Mouse (Mus musculus) heart, postnatal 0 days (tissue): ENCODE measurements around the gene Maml1. TPM values are rescaled to one million over a fixed set of nuclear protein-coding genes. Genes with fewer than 3 reads are reported as not detected.

ENCODE experiments used
- ATAC-seq: fragments of 200-750 bp; cut with Nextera tagmentation; 2 replicates; pipeline ENCODE4 v1.8.0; 2017; ENCODE audit warnings: low read depth, moderate number of reproducible peaks, moderate library complexity; ENCODE audit not compliant: insufficient read depth
- DNase-seq: peaks from one replicate; pipeline ENCODE4 v3.0.0-alpha.2; 2016; ENCODE audit warnings: low spot score
- H3K27ac ChIP-seq: fragments of 300-500 bp; sonication (generic); 2 replicates; pipeline ENCODE4 v1.5.1; 2014; ENCODE audit warnings: low read depth, mild to moderate bottlenecking
- H3K27me3 ChIP-seq: fragments of 300-500 bp; sonication (generic); 2 replicates; pipeline ENCODE4 v1.6.1; 2014; ENCODE audit warnings: low read length, mixed read lengths; ENCODE audit not compliant: control insufficient read depth, insufficient read depth
- H3K36me3 ChIP-seq: fragments of 300-500 bp; sonication (generic); replicated peaks from 2 replicates; pipeline ENCODE4 v1.6.1; 2014; ENCODE audit warnings: low read length, mixed read lengths; ENCODE audit not compliant: control insufficient read depth, insufficient read depth
- H3K4me1 ChIP-seq: fragments of 300-500 bp; sonication (generic); 2 replicates; pipeline ENCODE4 v1.6.1; 2014; ENCODE audit warnings: antibody characterized with exemption; ENCODE audit not compliant: control insufficient read depth, insufficient read depth
- H3K4me2 ChIP-seq: fragments of 300-500 bp; sonication (generic); 2 replicates; pipeline ENCODE4 v1.6.1; 2014; ENCODE audit warnings: low read depth, mild to moderate bottlenecking, low read length, moderate library complexity
- H3K4me3 ChIP-seq: fragments of 300-500 bp; sonication (generic); 2 replicates; pipeline ENCODE4 v1.5.1; 2014; ENCODE audit warnings: low read depth, low read length
- H3K9ac ChIP-seq: fragments of 300-500 bp; sonication (generic); replicated peaks from 2 replicates; pipeline ENCODE4 v1.6.1; 2014; ENCODE audit warnings: low read depth, low read length, mixed read lengths
- H3K9me3 ChIP-seq: fragments of 300-500 bp; sonication (generic); replicated peaks from 2 replicates; pipeline ENCODE4 v1.6.1; 2016; ENCODE audit warnings: low read length; ENCODE audit not compliant: control insufficient read depth
- CTCF ChIP-seq: IDR thresholded peaks from 2 replicates; pipeline ENCODE4 v1.5.1; 2016; ENCODE audit warnings: antibody characterized with exemption, control low read depth, low read depth
- EP300 ChIP-seq: IDR thresholded peaks from 2 replicates; pipeline ENCODE4 v1.6.1; 2016; ENCODE audit warnings: antibody characterized with exemption, low read depth
- WGBS: fragments of 180-500 bp; shearing (Covaris S2); extraction: QIAGEN DNeasy Blood & Tissue Kit; methylation state at CpG from one replicate; pipeline ENCODE4 v1.1.7; 2014; 5-methylcytosine and 5-hydroxymethylcytosine counted together
- microRNA-seq: library from miRNA; unstranded; fragments of <30 nt; microRNA quantifications from one replicate; pipeline ENCODE4, GENCODE M21; 2016
- polyA plus RNA-seq: library from polyadenylated mRNA; unstranded; fragments of >200 nt; fragmentation: Nextera tagmentation; extraction: Ambion mirVana; gene quantifications from 2 replicates; pipeline ENCODE4 v1.2.1, GENCODE M21; 2015
- total RNA-seq: library from RNA; depleted of rRNA; stranded (reverse); fragments of >200 nt; gene quantifications from 2 replicates; pipeline ENCODE4 v1.2.3, GENCODE M21; 2014; ENCODE audit warnings: low replicate concordance; rRNA removed

Maml1 gene
- total and polyA plus RNA-seq, 2 experiments from 2014 or later: 2.2 to 10.4 TPM

DNA sequence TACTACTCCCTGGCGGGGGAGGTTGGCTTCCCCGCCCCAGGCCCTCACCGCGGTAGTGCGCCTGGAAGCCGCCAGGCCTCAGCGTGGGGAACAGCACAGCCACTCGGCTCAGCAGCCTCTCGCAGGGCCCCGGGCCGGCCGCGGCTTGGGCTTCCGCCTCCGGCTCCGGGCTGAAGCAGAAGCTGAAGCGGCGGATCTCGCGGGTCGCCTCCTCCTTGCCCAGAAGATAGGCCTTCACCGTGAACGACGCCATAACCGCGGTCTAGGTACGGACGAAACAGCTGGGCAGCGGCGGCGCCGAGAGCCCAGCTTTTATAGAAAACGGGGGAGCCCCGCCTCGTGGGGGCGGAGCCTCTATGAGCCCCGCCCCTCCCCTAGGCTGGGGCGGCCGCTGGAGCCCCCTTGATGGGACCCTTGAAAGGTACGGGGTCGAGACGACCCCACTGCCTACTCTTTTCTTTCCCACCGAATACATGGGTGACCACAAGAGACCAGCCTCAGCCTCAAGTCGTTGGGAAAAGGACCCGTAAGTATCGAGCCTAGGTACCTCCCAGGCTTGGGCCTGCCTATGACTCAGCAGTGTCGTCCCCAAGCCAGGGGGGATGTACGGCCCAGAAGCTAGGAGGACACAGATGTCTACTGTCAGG lies 81.5 kb downstream of the Maml1 start, which contains the start of the genes Sqstm1 and Mgat4b:
Sqstm1 (minus strand) TSS at position 323 of the 647 bp plus-strand sequence.
Mgat4b (plus strand) TSS at position 386 of the 647 bp plus-strand sequence.
- TF ChIP-seq CTCF (no peak), EP300 (peak; percentile 64; the same call in 1 of the 2 replicates)
- Histone ChIP-seq H3K27me3 (no peaks in the 10 kb centered on the region), H3K36me3 (peaks cover 26% of the 10 kb centered on the region), H3K4me3 (peak within 1 kb of the TSS; percentile 100), H3K4me2 (peak within 1 kb of the TSS; percentile 69), H3K9ac (peak within 1 kb of the TSS; percentile 99), H3K4me1 (peaks cover 49% of the 10 kb centered on the region), H3K27ac (peak within 1 kb of the TSS; percentile 100), H3K9me3 (no peaks in the 10 kb centered on the region)
- peak; percentile 62 for ATAC-seq
- peak; percentile 71 for DNase-seq
- WGBS: under 1% methylated on average over 48 of the region's 48 CpGs

DNA sequence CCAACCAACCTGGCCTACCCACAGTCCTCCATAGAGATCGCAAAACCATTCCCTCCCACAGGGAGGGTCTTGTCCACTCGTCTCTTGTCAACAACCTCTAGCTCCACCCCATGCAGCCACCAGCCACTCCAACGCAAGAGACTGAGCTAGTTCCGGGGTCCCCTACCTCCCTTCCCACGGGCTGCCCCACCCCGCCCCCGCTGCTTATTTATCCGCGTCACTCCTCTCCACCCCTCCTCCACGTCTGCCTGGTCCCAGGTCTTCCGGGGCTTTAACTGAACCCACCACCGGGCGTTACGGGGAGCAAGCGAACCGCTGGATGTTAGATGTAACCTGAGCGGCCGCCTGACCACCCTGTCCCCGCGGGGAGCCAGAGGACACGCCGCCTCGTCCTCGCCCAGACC lies 82.0 kb downstream of the Maml1 start:
- H3K27ac ChIP-seq: peak overlapping the region; percentile 100
- under 1% methylated on average over 24 of the region's 24 CpGs for WGBS
- peak overlapping the region; percentile 100 for H3K4me3 ChIP-seq
- peaks cover 50% of the 10 kb centered on the region for H3K4me1 ChIP-seq
- peak; percentile 96 for DNase-seq
- H3K9me3 ChIP-seq: no peaks in the 10 kb centered on the region
- H3K9ac ChIP-seq: peak overlapping the region; percentile 99
- peak; percentile 92 for ATAC-seq
- TF ChIP-seq CTCF (no peak), EP300 (no peak)
- H3K4me2 ChIP-seq: peak overlapping the region; percentile 69
- H3K27me3 ChIP-seq: no peaks in the 10 kb centered on the region
- peaks cover 31% of the 10 kb centered on the region for H3K36me3 ChIP-seq

DNA sequence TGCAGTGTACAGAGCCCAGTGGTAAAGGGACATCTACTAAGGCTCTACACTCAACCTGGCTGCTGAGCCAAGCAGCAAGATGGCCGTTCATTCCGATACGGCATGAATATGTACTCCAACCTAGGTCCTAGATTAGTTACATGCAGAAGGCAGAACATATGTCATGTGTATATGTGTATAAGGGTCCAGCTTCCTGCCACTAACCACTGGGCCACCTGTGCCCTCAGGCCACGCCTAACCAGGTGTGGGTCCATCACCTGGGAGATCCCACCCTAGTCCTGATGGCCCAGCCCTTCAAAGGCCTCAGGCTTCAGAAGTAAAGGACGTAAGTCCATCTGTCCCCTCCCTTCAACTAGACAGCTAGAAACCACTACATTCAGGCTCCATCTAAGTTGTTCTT lies 84.1 kb downstream of the Maml1 start:
- 86% methylated on average over 5 of the region's 5 CpGs for WGBS
- TF ChIP-seq CTCF: no peak
- TF ChIP-seq EP300: no peak
- no peak overlapping the region for H3K27ac ChIP-seq
- ATAC-seq (no peak), DNase-seq (no peak)
- H3K9me3 ChIP-seq: no peaks in the 10 kb centered on the region
- H3K36me3 ChIP-seq: peaks cover 52% of the 10 kb centered on the region
- no peak overlapping the region for H3K4me3 ChIP-seq
- H3K4me2 ChIP-seq: no peak overlapping the region
- no peak overlapping the region for H3K9ac ChIP-seq
- no peaks in the 10 kb centered on the region for H3K27me3 ChIP-seq
- H3K4me1 ChIP-seq: peaks cover 40% of the 10 kb centered on the region

DNA sequence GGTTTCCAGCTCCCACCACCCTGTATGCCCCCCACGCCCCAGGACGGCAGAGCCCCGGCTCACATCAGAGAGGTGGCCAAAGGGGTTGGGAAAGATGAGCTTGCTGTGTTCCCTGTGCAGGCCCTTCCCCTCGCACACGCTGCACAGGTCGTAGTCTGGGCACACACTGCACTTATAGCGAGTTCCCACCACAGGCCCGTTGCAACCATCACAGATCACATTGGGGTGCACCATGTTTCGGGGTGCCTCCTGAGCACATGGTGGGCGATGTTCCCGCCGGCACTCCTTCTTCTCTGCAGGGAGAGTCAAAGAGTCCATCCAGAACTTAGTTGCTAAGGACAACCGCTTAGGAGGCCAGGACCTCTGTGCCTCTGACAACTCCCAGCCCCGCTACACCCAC lies 84.8 kb downstream of the Maml1 start:
- Histone ChIP-seq H3K4me3 (no peak overlapping the region), H3K4me1 (peaks cover 34% of the 10 kb centered on the region), H3K9me3 (no peaks in the 10 kb centered on the region), H3K4me2 (no peak overlapping the region), H3K9ac (no peak overlapping the region), H3K27ac (no peak overlapping the region), H3K27me3 (no peaks in the 10 kb centered on the region), H3K36me3 (peaks cover 59% of the 10 kb centered on the region)
- ATAC-seq (no peak), DNase-seq (no peak)
- no peak for TF ChIP-seq CTCF
- no peak for TF ChIP-seq EP300
- 94% methylated on average over 14 of the region's 14 CpGs for WGBS

DNA sequence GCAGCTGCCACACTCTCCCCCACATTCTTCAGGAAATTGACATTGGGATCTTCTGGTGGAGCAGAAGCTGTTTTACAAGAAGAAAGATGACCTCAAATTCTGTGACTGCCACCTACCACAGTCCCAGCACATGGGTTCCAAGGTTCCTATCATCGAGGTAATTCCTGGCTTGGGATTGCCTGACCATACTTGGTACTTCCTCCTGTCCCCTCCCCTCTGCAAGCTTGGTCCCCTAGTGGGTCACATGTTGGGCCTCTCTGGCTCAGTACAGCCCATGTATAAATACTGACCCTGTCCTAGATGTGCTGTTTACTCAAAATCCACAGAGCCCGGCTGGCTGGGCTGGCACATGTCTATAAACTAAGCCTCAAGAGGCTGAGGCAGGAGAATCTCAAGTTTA lies 86.1 kb downstream of the Maml1 start:
- peaks cover 21% of the 10 kb centered on the region for H3K4me1 ChIP-seq
- H3K4me2 ChIP-seq: no peak overlapping the region
- no peak overlapping the region for H3K4me3 ChIP-seq
- no peak overlapping the region for H3K27ac ChIP-seq
- H3K9me3 ChIP-seq: no peaks in the 10 kb centered on the region
- WGBS: 79% methylated on average over 2 of the region's 2 CpGs
- H3K9ac ChIP-seq: no peak overlapping the region
- no peak for TF ChIP-seq EP300
- H3K27me3 ChIP-seq: no peaks in the 10 kb centered on the region
- no peak for DNase-seq
- peaks cover 72% of the 10 kb centered on the region for H3K36me3 ChIP-seq
- ATAC-seq: no peak

Small RNA genes lying within 50 kb of the gene (microRNA-seq; reads per million reads assigned to microRNA genes)
- gene Mir6919: 0.71 reads per million

Other genes with a start within 250 kb of the Maml1 start
- 37.6 and 49.0 TPM in 2 replicates for gene Tbc1d9b, start 160.9 kb downstream of the Maml1 start, total RNA-seq
- 18.2 and 18.4 TPM in 2 replicates for gene Tbc1d9b, start 160.9 kb downstream of the Maml1 start, polyA plus RNA-seq
- gene Mrnip, start 117.9 kb downstream of the Maml1 start, total RNA-seq: 6.3 and 18.6 TPM in 2 replicates
- 7.7 and 7.9 TPM in 2 replicates for gene Mrnip, start 117.9 kb downstream of the Maml1 start, polyA plus RNA-seq
- 236 and 249 TPM in 2 replicates for gene Sqstm1, start 81.5 kb downstream of the Maml1 start, total RNA-seq
- gene Sqstm1, start 81.5 kb downstream of the Maml1 start, polyA plus RNA-seq: 244 and 267 TPM in 2 replicates
- 69.2 and 90.6 TPM in 2 replicates for gene Mgat4b, start 81.4 kb downstream of the Maml1 start, total RNA-seq
- 39.4 and 39.6 TPM in 2 replicates for gene Mgat4b, start 81.4 kb downstream of the Maml1 start, polyA plus RNA-seq
- gene Ltc4s, start 53.7 kb downstream of the Maml1 start, total RNA-seq: 5.1 TPM in 1 of 2 replicates, not detected in the other
- 2.2 TPM in 2 replicates for gene Ltc4s, start 53.7 kb downstream of the Maml1 start, polyA plus RNA-seq
- gene Canx, start 33.4 kb upstream of the Maml1 start, total RNA-seq: 120 and 167 TPM in 2 replicates
- 159 and 168 TPM in 2 replicates for gene Canx, start 33.4 kb upstream of the Maml1 start, polyA plus RNA-seq
- not detected in 2 replicates for gene Cby3, start 62.2 kb upstream of the Maml1 start, total RNA-seq
- gene Cby3, start 62.2 kb upstream of the Maml1 start, polyA plus RNA-seq: 0.18 TPM in 1 of 2 replicates, not detected in the other
- 75.1 and 76.4 TPM in 2 replicates for gene Hnrnph1, start 84.7 kb upstream of the Maml1 start, total RNA-seq
- 106 and 117 TPM in 2 replicates for gene Hnrnph1, start 84.7 kb upstream of the Maml1 start, polyA plus RNA-seq
- gene Rufy1, start 138.8 kb upstream of the Maml1 start, total RNA-seq: 22.8 and 24.9 TPM in 2 replicates
- gene Rufy1, start 138.8 kb upstream of the Maml1 start, polyA plus RNA-seq: 29.2 and 29.8 TPM in 2 replicates